ENCODE assay signal across 25 mouse cellular contexts in genomic region chr15:32190436-32190835, GRCm38 (mm10). TPM values are rescaled to one million over a fixed set of nuclear protein-coding genes. Genes with fewer than 3 reads are reported as not detected.
DNase-seq lines count a peak whose midpoint lies in the region; ATAC-seq and TF ChIP-seq lines count a peak whose summit lies in the region.
"Had no signal": no experiment of that assay in that cellular context is flagged by ENCODE, and none has a peak within 500 bp of the region (broad histone marks: within the 10 kb centered on the region; RNA-seq: fewer than 3 reads in every experiment).

No protein-coding gene starts in this region.

- H3K27ac ChIP-seq in kidney, embryonic 15.5 days, result no peak overlapping the region
- no peak overlapping the region for H3K27ac ChIP-seq in stomach, embryonic 15.5 days
- H3K27ac ChIP-seq in stomach, postnatal 0 days (replicated peaks), result no peak overlapping the region
- H3K27ac ChIP-seq: embryonic facial prominence, embryonic 15.5 days; forebrain, embryonic 10.5 days; forebrain, embryonic 15.5 days; heart, embryonic 10.5 days; hindbrain, embryonic 13.5 days had no signal

- no peak for DNase-seq in kidney, postnatal 4 days
- no peak for DNase-seq in stomach, postnatal 0 days (ENCODE audit: low spot score)
- DNase-seq in kidney, postnatal 14 days, result peak; percentile 21
- DNase-seq in yolk sac, embryonic 10.5 days (ENCODE audit: low spot score), result peak; percentile 45
- no peak for DNase-seq in B cell, adult 2 months
- DNase-seq in urinary bladder, postnatal 25 days (ENCODE audit: low spot score), result no peak
- DNase-seq: adrenal gland, adult 2 months; adrenal gland, postnatal 36 days; cerebellum, adult 2 months; cerebellum, postnatal 10 days; embryo, embryonic 11 days; gastrocnemius, postnatal 10 days; heart, adult 18-20 months; heart, postnatal 10 days; heart, postnatal 4 days had no signal

- 0 out of 2 replicates have a peak, but pooled peaks have one; percentile 43 for ATAC-seq in kidney, embryonic 15.5 days (replicated peaks; ENCODE audit: low FRiP score)
- ATAC-seq in stomach, embryonic 15.5 days (ENCODE audit: insufficient read depth, low FRiP score, low read depth), result 0 out of 2 replicates have a peak, but pooled peaks have one; percentile 43
- no peak for ATAC-seq in stomach, postnatal 0 days (ENCODE audit: low FRiP score, low TSS enrichment)
- ATAC-seq: forebrain, embryonic 15.5 days had no signal

- no peaks in the 10 kb centered on the region for H3K9me3 ChIP-seq in kidney, embryonic 15.5 days (replicated peaks)
- no peaks in the 10 kb centered on the region for H3K9me3 ChIP-seq in stomach, embryonic 15.5 days
- H3K9me3 ChIP-seq in stomach, postnatal 0 days (ENCODE audit: control insufficient read depth, low read length), result no peaks in the 10 kb centered on the region
- H3K9me3 ChIP-seq: embryonic facial prominence, embryonic 15.5 days; forebrain, embryonic 10.5 days; forebrain, embryonic 15.5 days; heart, embryonic 10.5 days; hindbrain, embryonic 13.5 days had no signal

- H3K4me1 ChIP-seq in kidney, embryonic 15.5 days, result peaks cover 11% of the 10 kb centered on the region; the same call in 1 of the 2 replicates
- no peaks in the 10 kb centered on the region for H3K4me1 ChIP-seq in stomach, embryonic 15.5 days
- H3K4me1 ChIP-seq in stomach, postnatal 0 days (replicated peaks; ENCODE audit: control insufficient read depth, insufficient read depth), result no peaks in the 10 kb centered on the region
- H3K4me1 ChIP-seq: embryonic facial prominence, embryonic 15.5 days; forebrain, embryonic 15.5 days; heart, embryonic 10.5 days; hindbrain, embryonic 13.5 days had no signal

- no peaks in the 10 kb centered on the region for H3K36me3 ChIP-seq in kidney, embryonic 15.5 days
- no peaks in the 10 kb centered on the region for H3K36me3 ChIP-seq in stomach, embryonic 15.5 days
- H3K36me3 ChIP-seq in stomach, postnatal 0 days (ENCODE audit: control insufficient read depth, insufficient read depth, low read length), result no peaks in the 10 kb centered on the region
- H3K36me3 ChIP-seq: embryonic facial prominence, embryonic 15.5 days; forebrain, embryonic 10.5 days; forebrain, embryonic 15.5 days; heart, embryonic 10.5 days; hindbrain, embryonic 13.5 days had no signal

- no peak overlapping the region for H3K4me2 ChIP-seq in kidney, embryonic 15.5 days
- H3K4me2 ChIP-seq in stomach, embryonic 15.5 days, result no peak overlapping the region
- no peak overlapping the region for H3K4me2 ChIP-seq in stomach, postnatal 0 days (replicated peaks; ENCODE audit: low read depth)
- H3K4me2 ChIP-seq: embryonic facial prominence, embryonic 15.5 days; forebrain, embryonic 15.5 days; hindbrain, embryonic 13.5 days had no signal

- no peak for TF ChIP-seq CTCF in stomach, postnatal 0 days (IDR thresholded peaks at IDR 0.05; ENCODE audit: low read depth)

- no peak overlapping the region for H3K4me3 ChIP-seq in kidney, embryonic 15.5 days (replicated peaks)
- H3K4me3 ChIP-seq in stomach, embryonic 15.5 days (replicated peaks), result no peak overlapping the region
- H3K4me3 ChIP-seq in stomach, postnatal 0 days (ENCODE audit: low read depth, low read length), result no peak overlapping the region
- H3K4me3 ChIP-seq: embryonic facial prominence, embryonic 15.5 days; erythroblast, embryonic 14.5 days; forebrain, embryonic 10.5 days; forebrain, embryonic 15.5 days; heart, embryonic 10.5 days; hindbrain, embryonic 13.5 days had no signal

- TF ChIP-seq EP300 in stomach, postnatal 0 days (optimal IDR thresholded peaks at IDR 0.05), result no peak

- 77% methylated on average over 6 of the region's 6 CpGs for WGBS in kidney, embryonic 15.5 days
- 74% methylated on average over 6 of the region's 6 CpGs for WGBS in stomach, embryonic 15.5 days
- WGBS in stomach, postnatal 0 days, result 66% methylated on average over 6 of the region's 6 CpGs

- H3K9ac ChIP-seq in kidney, embryonic 15.5 days, result no peak overlapping the region
- H3K9ac ChIP-seq in stomach, embryonic 15.5 days, result no peak overlapping the region
- no peak overlapping the region for H3K9ac ChIP-seq in stomach, postnatal 0 days (ENCODE audit: low read length)
- H3K9ac ChIP-seq: embryonic facial prominence, embryonic 15.5 days; forebrain, embryonic 15.5 days; hindbrain, embryonic 13.5 days had no signal

- no peaks in the 10 kb centered on the region for H3K27me3 ChIP-seq in kidney, embryonic 15.5 days
- no peaks in the 10 kb centered on the region for H3K27me3 ChIP-seq in stomach, embryonic 15.5 days (replicated peaks)
- H3K27me3 ChIP-seq in stomach, postnatal 0 days (ENCODE audit: control insufficient read depth, insufficient read depth, low read length), result no peaks in the 10 kb centered on the region
- H3K27me3 ChIP-seq: embryonic facial prominence, embryonic 15.5 days; forebrain, embryonic 15.5 days; hindbrain, embryonic 13.5 days had no signal

RNA-seq across cellular contexts. Expression of gene Tas2r119, which starts 13.3 kb away (rescaled TPM):
- not detected in 2 replicates for polyA plus RNA-seq in kidney, embryonic 15.5 days (2015; fragmentation: Nextera tagmentation; extraction: Ambion mirVana)
- polyA plus RNA-seq in stomach, embryonic 15.5 days (2015; fragmentation: Nextera tagmentation; extraction: Ambion mirVana), result not detected in 2 replicates
- not detected in 2 replicates for polyA plus RNA-seq in stomach, postnatal 0 days (2015; fragmentation: Nextera tagmentation; extraction: Ambion mirVana)
- polyA plus RNA-seq: adrenal gland, adult 2 months; cerebellum, adult 2 months; embryonic facial prominence, embryonic 11.5 days; embryonic facial prominence, embryonic 15.5 days; erythroblast, embryonic 14.5 days; forebrain, embryonic 10.5 days; forebrain, embryonic 15.5 days; heart, embryonic 10.5 days; heart, embryonic 14.5 days; hindbrain, embryonic 13.5 days had no signal

RNA-seq across cellular contexts. Expression of gene Sema5a, which starts 54.2 kb away (rescaled TPM):
- 25.2 and 26.3 TPM in 2 replicates for polyA plus RNA-seq in kidney, embryonic 15.5 days (2015; fragmentation: Nextera tagmentation; extraction: Ambion mirVana)
- polyA plus RNA-seq in stomach, embryonic 15.5 days (2015; fragmentation: Nextera tagmentation; extraction: Ambion mirVana), result 17.5 and 18.8 TPM in 2 replicates
- 5.5 and 6.2 TPM in 2 replicates for polyA plus RNA-seq in stomach, postnatal 0 days (2015; fragmentation: Nextera tagmentation; extraction: Ambion mirVana)
- polyA plus RNA-seq: erythroblast, embryonic 14.5 days had no signal

Comparison
In these comparisons a context has a peak if more than half of its experiments do, and no peak if none do; other contexts are left out.
1. DNase-seq: peak in kidney, postnatal 14 days (single experiment) and yolk sac, embryonic 10.5 days (single experiment); none in kidney, postnatal 4 days (0 of 2), stomach, postnatal 0 days (single experiment), B cell, adult 2 months (0 of 2) and urinary bladder, postnatal 25 days (single experiment).